Mouse (Mus musculus): ENCODE measurements at regions not wholly inside any gene's neighbourhood (a gene's known extent, or its start where the extent isn't known, plus 50 kb on each side); places are given as distances from the start of the nearest gene placed in this dataset.

- TF ChIP-seq CTCF (IDR thresholded peaks at IDR 0.05; ENCODE audit: insufficient read depth, low read depth, low read length) (no peak), POLR2A (IDR thresholded peaks at IDR 0.05; ENCODE audit: insufficient read depth, low read depth, low read length) (no peak)
Measured at GRCm38 (mm10) chr14:80195041-80195440, 211.2 kb downstream of the Olfm4 start.

Data from olfactory bulb, adult 2 months (tissue).